Mouse (Mus musculus): ENCODE results near the gene Cdsn. TPM values are rescaled to one million over a fixed set of nuclear protein-coding genes. Genes with fewer than 3 reads are reported as not detected.
A peak's percentile ranks its signal among the peaks of the same experiment; 100 is the strongest.

The Cdsn gene
- polyA plus RNA-seq, 1 experiment from 2014 or later: not detected

GRCm38 (mm10) chr17:35543412-35543861 lies 8.5 kb upstream of the Cdsn start:
- no peak overlapping the region for H3K27ac ChIP-seq (ENCODE audit: low read depth, low read length)
- H3K4me2 ChIP-seq: no peak overlapping the region
- 59% methylated on average over 14 of the region's 14 CpGs for WGBS

GRCm38 (mm10) chr17:35544001-35544400 lies 7.9 kb upstream of the Cdsn start:
- no peak overlapping the region for H3K4me2 ChIP-seq
- DNase-seq (ENCODE audit: low spot score): no peak
- ATAC-seq (replicated peaks; ENCODE audit: low FRiP score): no peak
- no peak overlapping the region for H3K4me3 ChIP-seq (ENCODE audit: low read depth, low read length)
- no peaks in the 10 kb centered on the region for H3K4me1 ChIP-seq (replicated peaks; ENCODE audit: control insufficient read depth, insufficient read depth, low read length)
- no peaks in the 10 kb centered on the region for H3K36me3 ChIP-seq (ENCODE audit: control insufficient read depth, insufficient read depth, low read length)
- no peaks in the 10 kb centered on the region for H3K9me3 ChIP-seq (ENCODE audit: control insufficient read depth, low read length)
- no peak overlapping the region for H3K27ac ChIP-seq (ENCODE audit: low read depth, low read length)
- no peaks in the 10 kb centered on the region for H3K27me3 ChIP-seq (replicated peaks; ENCODE audit: control insufficient read depth, insufficient read depth, low read length)
- 67% methylated on average over 6 of the region's 6 CpGs for WGBS
- H3K9ac ChIP-seq (ENCODE audit: low read depth, low read length): no peak overlapping the region

More at GRCm38 (mm10) chr17:35543412-35543861, 8.5 kb upstream of the Cdsn start:
- no peak overlapping the region for H3K9ac ChIP-seq (ENCODE audit: low read depth, low read length)
- H3K4me3 ChIP-seq (ENCODE audit: low read depth, low read length): no peak overlapping the region
- no peaks in the 10 kb centered on the region for H3K27me3 ChIP-seq (replicated peaks; ENCODE audit: control insufficient read depth, insufficient read depth, low read length)
- no peak for ATAC-seq (replicated peaks; ENCODE audit: low FRiP score)
- DNase-seq (ENCODE audit: low spot score): no peak
- H3K9me3 ChIP-seq (ENCODE audit: control insufficient read depth, low read length): no peaks in the 10 kb centered on the region
- no peaks in the 10 kb centered on the region for H3K4me1 ChIP-seq (replicated peaks; ENCODE audit: control insufficient read depth, insufficient read depth, low read length)
- H3K36me3 ChIP-seq (ENCODE audit: control insufficient read depth, insufficient read depth, low read length): no peaks in the 10 kb centered on the region

- no peak overlapping the region for H3K9ac ChIP-seq (ENCODE audit: low read depth, low read length)
- ATAC-seq (replicated peaks; ENCODE audit: low FRiP score) (no peak), DNase-seq (ENCODE audit: low spot score) (no peak)
- no peaks in the 10 kb centered on the region for H3K9me3 ChIP-seq (ENCODE audit: control insufficient read depth, low read length)
- no peak overlapping the region for H3K4me3 ChIP-seq (ENCODE audit: low read depth, low read length)
- no peaks in the 10 kb centered on the region for H3K36me3 ChIP-seq (ENCODE audit: control insufficient read depth, insufficient read depth, low read length)
- H3K4me1 ChIP-seq (replicated peaks; ENCODE audit: control insufficient read depth, insufficient read depth, low read length): no peaks in the 10 kb centered on the region
- no peaks in the 10 kb centered on the region for H3K27me3 ChIP-seq (replicated peaks; ENCODE audit: control insufficient read depth, insufficient read depth, low read length)
- no peak overlapping the region for H3K27ac ChIP-seq (ENCODE audit: low read depth, low read length)
- no peak overlapping the region for H3K4me2 ChIP-seq
- 34% methylated on average over 6 of the region's 6 CpGs for WGBS
Observed at GRCm38 (mm10) chr17:35544680-35545079, 7.2 kb upstream of the Cdsn start.

GRCm38 (mm10) chr17:35547465-35547864 lies 4.5 kb upstream of the Cdsn start:
- H3K4me3 ChIP-seq (ENCODE audit: low read depth, low read length): no peak overlapping the region
- H3K36me3 ChIP-seq (ENCODE audit: control insufficient read depth, insufficient read depth, low read length): no peaks in the 10 kb centered on the region
- no peak for DNase-seq (ENCODE audit: low spot score)
- ATAC-seq (replicated peaks; ENCODE audit: low FRiP score): no peak
- H3K27ac ChIP-seq (ENCODE audit: low read depth, low read length): no peak overlapping the region
- no peaks in the 10 kb centered on the region for H3K27me3 ChIP-seq (replicated peaks; ENCODE audit: control insufficient read depth, insufficient read depth, low read length)
- H3K4me1 ChIP-seq (replicated peaks; ENCODE audit: control insufficient read depth, insufficient read depth, low read length): no peaks in the 10 kb centered on the region
- no peak overlapping the region for H3K4me2 ChIP-seq
- H3K9me3 ChIP-seq (ENCODE audit: control insufficient read depth, low read length): no peaks in the 10 kb centered on the region
- no peak overlapping the region for H3K9ac ChIP-seq (ENCODE audit: low read depth, low read length)
- 78% methylated on average over 2 of the region's 2 CpGs for WGBS

GRCm38 (mm10) chr17:35548636-35549035 lies 3.3 kb upstream of the Cdsn start:
- ATAC-seq (replicated peaks; ENCODE audit: low FRiP score): no peak
- 25% methylated on average over 5 of the region's 5 CpGs for WGBS
- H3K4me1 ChIP-seq (replicated peaks; ENCODE audit: control insufficient read depth, insufficient read depth, low read length): no peaks in the 10 kb centered on the region
- no peaks in the 10 kb centered on the region for H3K9me3 ChIP-seq (ENCODE audit: control insufficient read depth, low read length)
- no peak overlapping the region for H3K27ac ChIP-seq (ENCODE audit: low read depth, low read length)
- DNase-seq (ENCODE audit: low spot score): no peak
- no peaks in the 10 kb centered on the region for H3K36me3 ChIP-seq (ENCODE audit: control insufficient read depth, insufficient read depth, low read length)
- H3K4me3 ChIP-seq (ENCODE audit: low read depth, low read length): no peak overlapping the region
- no peaks in the 10 kb centered on the region for H3K27me3 ChIP-seq (replicated peaks; ENCODE audit: control insufficient read depth, insufficient read depth, low read length)
- H3K9ac ChIP-seq (ENCODE audit: low read depth, low read length): no peak overlapping the region
- H3K4me2 ChIP-seq: no peak overlapping the region

- Histone ChIP-seq H3K36me3 (ENCODE audit: control insufficient read depth, insufficient read depth, low read length) (no peaks in the 10 kb centered on the region), H3K4me3 (ENCODE audit: low read depth, low read length) (no peak overlapping the region), H3K9ac (ENCODE audit: low read depth, low read length) (no peak overlapping the region), H3K4me2 (no peak overlapping the region), H3K27ac (ENCODE audit: low read depth, low read length) (peak overlapping the region; percentile 16), H3K27me3 (replicated peaks; ENCODE audit: control insufficient read depth, insufficient read depth, low read length) (no peaks in the 10 kb centered on the region), H3K9me3 (ENCODE audit: control insufficient read depth, low read length) (no peaks in the 10 kb centered on the region), H3K4me1 (replicated peaks; ENCODE audit: control insufficient read depth, insufficient read depth, low read length) (no peaks in the 10 kb centered on the region)
- DNase-seq (ENCODE audit: low spot score) (no peak), ATAC-seq (replicated peaks; ENCODE audit: low FRiP score) (no peak)
- 43% methylated on average over 15 of the region's 15 CpGs for WGBS
Observed at GRCm38 (mm10) chr17:35549437-35550142, 2.3 kb upstream of the Cdsn start.

GRCm38 (mm10) chr17:35550143-35550494 lies 1.8 kb upstream of the Cdsn start:
- WGBS: 91% methylated on average over 4 of the region's 4 CpGs
- Histone ChIP-seq H3K27ac (ENCODE audit: low read depth, low read length) (peak overlapping the region; percentile 16; the same call in 1 of the 2 replicates), H3K36me3 (ENCODE audit: control insufficient read depth, insufficient read depth, low read length) (no peaks in the 10 kb centered on the region), H3K27me3 (replicated peaks; ENCODE audit: control insufficient read depth, insufficient read depth, low read length) (no peaks in the 10 kb centered on the region), H3K4me3 (ENCODE audit: low read depth, low read length) (no peak overlapping the region), H3K9ac (ENCODE audit: low read depth, low read length) (no peak overlapping the region), H3K4me2 (no peak overlapping the region), H3K9me3 (ENCODE audit: control insufficient read depth, low read length) (no peaks in the 10 kb centered on the region), H3K4me1 (replicated peaks; ENCODE audit: control insufficient read depth, insufficient read depth, low read length) (no peaks in the 10 kb centered on the region)
- DNase-seq (ENCODE audit: low spot score) (no peak), ATAC-seq (replicated peaks; ENCODE audit: low FRiP score) (no peak)

- H3K9ac ChIP-seq (ENCODE audit: low read depth, low read length): no peak overlapping the region
- H3K4me1 ChIP-seq (replicated peaks; ENCODE audit: control insufficient read depth, insufficient read depth, low read length): no peaks in the 10 kb centered on the region
- 51% methylated on average over 8 of the region's 8 CpGs for WGBS
Observed at GRCm38 (mm10) chr17:35550871-35551270, 1.1 kb upstream of the Cdsn start.

GRCm38 (mm10) chr17:35554321-35554720 lies 2.4 kb downstream of the Cdsn start:
- no peak for DNase-seq (ENCODE audit: low spot score)
- H3K9me3 ChIP-seq (ENCODE audit: control insufficient read depth, low read length): no peaks in the 10 kb centered on the region
- H3K4me2 ChIP-seq: no peak overlapping the region
- H3K36me3 ChIP-seq (ENCODE audit: control insufficient read depth, insufficient read depth, low read length): no peaks in the 10 kb centered on the region
- no peaks in the 10 kb centered on the region for H3K4me1 ChIP-seq (replicated peaks; ENCODE audit: control insufficient read depth, insufficient read depth, low read length)
- no peak overlapping the region for H3K9ac ChIP-seq (ENCODE audit: low read depth, low read length)
- no peak for ATAC-seq (replicated peaks; ENCODE audit: low FRiP score)
- WGBS: 73% methylated on average over 5 of the region's 5 CpGs
- H3K4me3 ChIP-seq (ENCODE audit: low read depth, low read length): no peak overlapping the region
- H3K27me3 ChIP-seq (replicated peaks; ENCODE audit: control insufficient read depth, insufficient read depth, low read length): no peaks in the 10 kb centered on the region
- no peak overlapping the region for H3K27ac ChIP-seq (ENCODE audit: low read depth, low read length)

More at GRCm38 (mm10) chr17:35550871-35551270, 1.1 kb upstream of the Cdsn start:
- ATAC-seq (replicated peaks; ENCODE audit: low FRiP score): no peak
- Histone ChIP-seq H3K36me3 (ENCODE audit: control insufficient read depth, insufficient read depth, low read length) (no peaks in the 10 kb centered on the region), H3K27me3 (replicated peaks; ENCODE audit: control insufficient read depth, insufficient read depth, low read length) (no peaks in the 10 kb centered on the region), H3K4me3 (ENCODE audit: low read depth, low read length) (no peak overlapping the region), H3K9me3 (ENCODE audit: control insufficient read depth, low read length) (no peaks in the 10 kb centered on the region), H3K4me2 (no peak overlapping the region), H3K27ac (ENCODE audit: low read depth, low read length) (no peak overlapping the region)
- no peak for DNase-seq (ENCODE audit: low spot score)

Data from liver, embryonic 11.5 days (tissue).